Comparison of ENCODE assay signal across 16 mouse cellular contexts in the genomic region with DNA sequence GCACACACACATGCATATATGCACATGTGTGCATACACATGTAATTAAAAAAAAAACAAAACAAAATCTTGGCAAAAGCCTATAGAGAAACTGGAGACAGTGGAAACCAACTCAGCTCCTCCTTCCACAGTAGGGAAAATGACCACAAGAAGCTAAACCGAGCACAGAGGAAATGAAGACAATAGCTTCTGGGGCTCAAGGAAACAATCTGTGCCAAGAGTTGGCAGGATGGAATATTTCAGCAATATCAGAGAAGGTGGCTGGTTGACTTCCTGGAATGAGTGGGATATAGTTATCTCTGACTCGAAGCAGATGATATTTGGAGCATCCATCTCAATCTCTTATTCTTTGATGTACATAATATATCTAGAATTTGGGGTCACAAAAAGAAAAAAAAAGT.
DNase-seq lines count a peak whose midpoint lies in the region; ATAC-seq lines count a peak whose summit lies in the region.
"Had no signal": no experiment of that assay in that cellular context is flagged by ENCODE, and none has a peak within 500 bp of the region (broad histone marks: within the 10 kb centered on the region; RNA-seq: fewer than 3 reads in every experiment).

No protein-coding gene starts in this region.

- ATAC-seq in kidney, embryonic 14.5 days (ENCODE audit: low FRiP score, low TSS enrichment), result no peak
- ATAC-seq: forebrain, embryonic 13.5 days; intestine, postnatal 0 days; midbrain, embryonic 16.5 days had no signal

- H3K9me3 ChIP-seq in kidney, embryonic 14.5 days (ENCODE audit: control insufficient read depth, low read length), result no peaks in the 10 kb centered on the region
- H3K9me3 ChIP-seq: forebrain, embryonic 13.5 days; stomach, embryonic 15.5 days had no signal

- DNase-seq in heart, adult 11 months, result peak; percentile 91
- no peak for DNase-seq in heart, adult 8-10 months (ENCODE audit: low spot score)
- DNase-seq in kidney, adult 9 months, result peak; percentile 33
- DNase-seq in Muller cell, postnatal 12 days (ENCODE audit: inconsistent ontology term), result peak; percentile 19
- peak; percentile 25 for DNase-seq in kidney, postnatal 14 days
- DNase-seq in gastrocnemius, postnatal 4 days (ENCODE audit: low spot score in 2 of 2), result no peak
- DNase-seq in frontal cortex, postnatal 25 days (ENCODE audit: low spot score in 2 of 2), result no peak
- DNase-seq: adrenal gland, postnatal 10 days; cerebellum, adult 9-10 months; left cerebral cortex, postnatal 4 days; thymus, postnatal 25 days had no signal

- 84% methylated on average over 2 of the region's 2 CpGs for WGBS in kidney, embryonic 14.5 days

- no peak overlapping the region for H3K4me2 ChIP-seq in kidney, embryonic 14.5 days (replicated peaks; ENCODE audit: low read depth, low read length)
- H3K4me2 ChIP-seq: stomach, embryonic 15.5 days had no signal

- no peaks in the 10 kb centered on the region for H3K4me1 ChIP-seq in kidney, embryonic 14.5 days (ENCODE audit: control insufficient read depth, insufficient read depth, low read length)
- H3K4me1 ChIP-seq: stomach, embryonic 15.5 days had no signal

- no peaks in the 10 kb centered on the region for H3K36me3 ChIP-seq in kidney, embryonic 14.5 days (ENCODE audit: control insufficient read depth, insufficient read depth, low read length)
- H3K36me3 ChIP-seq: stomach, embryonic 15.5 days had no signal

- no peak overlapping the region; the same call in 1 of the 2 replicates for H3K27ac ChIP-seq in kidney, embryonic 14.5 days (ENCODE audit: low read depth, low read length)
- H3K27ac ChIP-seq: forebrain, embryonic 13.5 days had no signal

- no peak overlapping the region for H3K9ac ChIP-seq in kidney, embryonic 14.5 days (ENCODE audit: low read depth, low read length)
- H3K9ac ChIP-seq: forebrain, embryonic 13.5 days; stomach, embryonic 15.5 days had no signal

- no peak overlapping the region for H3K4me3 ChIP-seq in kidney, embryonic 14.5 days (ENCODE audit: low read length)
- H3K4me3 ChIP-seq: forebrain, embryonic 13.5 days; stomach, embryonic 15.5 days had no signal

- no peaks in the 10 kb centered on the region for H3K27me3 ChIP-seq in kidney, embryonic 14.5 days (ENCODE audit: control insufficient read depth, insufficient read depth, low read length)
- H3K27me3 ChIP-seq: forebrain, embryonic 13.5 days; stomach, embryonic 15.5 days had no signal

Comparison
In these comparisons a context has a peak if more than half of its experiments do, and no peak if none do; other contexts are left out.
1. DNase-seq: peak in heart, adult 11 months (single experiment), kidney, adult 9 months (single experiment), Muller cell, postnatal 12 days (single experiment) and kidney, postnatal 14 days (single experiment); none in heart, adult 8-10 months (single experiment), gastrocnemius, postnatal 4 days (0 of 2) and frontal cortex, postnatal 25 days (0 of 2).